Mouse (Mus musculus): ENCODE data around the gene Defb29. TPM values are rescaled to one million over a fixed set of nuclear protein-coding genes. Genes with fewer than 3 reads are reported as not detected.

Gene Defb29
- polyA plus RNA-seq, 1 experiment from 2014 or later = not detected

DNA sequence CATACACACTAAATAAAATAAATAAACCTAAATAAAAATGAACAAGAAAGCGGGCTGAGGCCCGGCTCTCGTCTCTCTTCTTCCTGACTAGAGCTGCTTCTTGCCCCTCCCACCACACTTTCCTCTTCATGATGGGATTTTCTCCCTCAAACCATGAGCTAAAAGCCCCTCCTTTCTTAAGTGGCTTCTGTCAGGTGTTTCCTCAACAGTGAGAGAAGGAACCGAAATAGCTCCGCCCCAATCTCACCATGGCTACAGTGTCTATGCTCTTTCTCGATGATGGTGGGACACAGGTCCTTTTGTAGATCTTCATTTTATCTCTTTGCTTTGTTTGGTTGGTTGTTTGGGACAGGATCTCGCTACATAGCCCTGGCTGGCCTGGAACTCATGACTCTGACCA, 16.8 kb upstream of the Defb29 start:
- no peaks in the 10 kb centered on the region for H3K9me3 ChIP-seq (replicated peaks)
- H3K4me1 ChIP-seq (replicated peaks) = no peaks in the 10 kb centered on the region
- no peak overlapping the region for H3K27ac ChIP-seq
- H3K27me3 ChIP-seq = 0 out of 2 replicates have a peak, but pooled peaks cover 3% of the 10 kb centered on the region
- DNase-seq = no peak
- ATAC-seq (ENCODE audit: low read depth) = no peak
- H3K4me3 ChIP-seq (replicated peaks) = no peak overlapping the region
- 60% methylated on average over 7 of the region's 7 CpGs for WGBS (ENCODE audit: insufficient replicate concordance)
- H3K36me3 ChIP-seq = no peaks in the 10 kb centered on the region
- no peak overlapping the region for H3K4me2 ChIP-seq
- H3K9ac ChIP-seq = no peak overlapping the region

DNA sequence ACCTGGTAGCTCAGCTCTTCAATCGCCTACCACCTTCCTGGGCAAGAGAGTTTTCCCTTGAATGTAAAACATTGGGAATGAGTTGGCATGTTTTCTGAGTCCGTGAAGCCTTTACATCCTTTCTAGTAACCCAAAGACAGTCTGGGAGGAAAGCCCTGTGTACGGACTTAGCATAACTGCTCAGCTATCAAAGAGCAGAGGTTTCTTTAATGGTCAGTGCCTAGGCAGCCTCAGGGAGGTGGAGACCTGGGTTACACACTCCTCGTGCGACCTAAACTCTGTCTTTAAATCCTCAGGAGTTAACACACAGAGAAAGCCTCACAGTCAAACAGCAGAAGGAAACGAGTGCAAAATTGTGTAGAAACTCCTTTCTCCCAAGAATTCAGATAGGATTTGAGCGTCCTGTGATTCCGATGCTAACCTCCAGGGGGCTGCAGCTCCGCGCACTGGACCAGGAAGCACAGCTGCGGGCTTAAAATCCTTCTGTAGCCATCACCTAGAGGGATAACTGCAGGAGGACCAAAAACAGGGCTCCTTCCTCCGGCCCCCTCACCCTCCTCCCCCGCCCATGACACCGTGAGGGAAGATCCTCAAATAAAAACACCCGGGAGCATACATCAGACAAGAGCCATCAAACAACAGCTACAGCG, 14.0 kb upstream of the Defb29 start:
- DNase-seq (peak; percentile 3), ATAC-seq (ENCODE audit: low read depth) (no peak)
- Histone ChIP-seq H3K9me3 (replicated peaks) (no peaks in the 10 kb centered on the region), H3K36me3 (no peaks in the 10 kb centered on the region), H3K4me1 (replicated peaks) (no peaks in the 10 kb centered on the region), H3K4me2 (no peak overlapping the region), H3K9ac (no peak overlapping the region), H3K4me3 (replicated peaks) (no peak overlapping the region), H3K27me3 (0 out of 2 replicates have a peak, but pooled peaks cover 3% of the 10 kb centered on the region), H3K27ac (no peak overlapping the region)
- 13% methylated on average over 16 of the region's 16 CpGs for WGBS (ENCODE audit: insufficient replicate concordance)

DNA sequence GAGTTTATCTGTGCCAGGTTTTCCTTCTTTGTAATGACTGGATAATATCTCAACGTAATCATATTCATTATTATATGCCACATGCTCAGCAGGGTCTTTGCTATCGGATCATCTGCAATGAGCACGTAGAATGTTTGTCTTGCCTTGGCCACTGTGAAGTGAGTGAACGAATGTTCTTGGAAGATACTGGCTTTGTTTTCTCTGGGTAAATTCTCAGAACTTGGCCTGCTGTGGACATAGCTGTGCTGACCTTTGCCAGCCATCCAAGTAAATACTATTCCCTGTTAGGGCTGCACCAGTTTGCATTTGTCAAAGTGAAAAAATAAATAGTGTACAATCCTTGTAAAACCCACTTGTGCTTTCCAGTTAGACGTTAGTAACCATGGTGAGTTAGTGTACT, 8.2 kb upstream of the Defb29 start:
- H3K4me3 ChIP-seq (replicated peaks) = no peak overlapping the region
- H3K4me2 ChIP-seq = no peak overlapping the region
- H3K27me3 ChIP-seq = 0 out of 2 replicates have a peak, but pooled peaks cover 3% of the 10 kb centered on the region
- 58% methylated on average over 5 of the region's 5 CpGs for WGBS (ENCODE audit: insufficient replicate concordance)
- no peak for ATAC-seq (ENCODE audit: low read depth)
- H3K27ac ChIP-seq = no peak overlapping the region
- H3K9me3 ChIP-seq (replicated peaks) = no peaks in the 10 kb centered on the region
- H3K9ac ChIP-seq = no peak overlapping the region
- no peaks in the 10 kb centered on the region for H3K4me1 ChIP-seq (replicated peaks)
- DNase-seq = no peak
- no peaks in the 10 kb centered on the region for H3K36me3 ChIP-seq

DNA sequence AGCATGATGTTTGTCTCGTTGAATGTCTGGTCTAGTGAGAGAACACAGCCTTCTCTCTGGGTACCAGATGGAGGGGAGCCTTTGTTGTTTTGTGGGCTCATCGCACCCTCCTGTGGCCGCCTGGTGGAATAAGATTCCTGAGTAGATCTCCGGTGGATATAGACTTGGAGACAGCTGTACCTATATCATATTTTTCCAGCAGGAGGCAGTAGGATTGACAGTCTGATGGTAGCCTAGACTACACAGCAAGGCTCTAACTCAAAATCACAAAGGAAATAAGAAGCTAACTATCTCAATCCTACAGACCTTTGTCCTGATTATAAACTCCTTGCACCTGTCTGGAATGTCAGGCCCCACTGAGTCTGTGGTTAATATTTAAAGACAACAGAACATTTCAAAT, 4.8 kb upstream of the Defb29 start:
- Histone ChIP-seq H3K27ac (no peak overlapping the region), H3K9me3 (replicated peaks) (no peaks in the 10 kb centered on the region), H3K36me3 (no peaks in the 10 kb centered on the region), H3K4me3 (replicated peaks) (no peak overlapping the region), H3K4me2 (no peak overlapping the region), H3K9ac (no peak overlapping the region), H3K4me1 (replicated peaks) (no peaks in the 10 kb centered on the region), H3K27me3 (no peaks in the 10 kb centered on the region)
- 30% methylated on average over 4 of the region's 4 CpGs for WGBS (ENCODE audit: insufficient replicate concordance)
- ATAC-seq (ENCODE audit: low read depth) (no peak), DNase-seq (no peak)

DNA sequence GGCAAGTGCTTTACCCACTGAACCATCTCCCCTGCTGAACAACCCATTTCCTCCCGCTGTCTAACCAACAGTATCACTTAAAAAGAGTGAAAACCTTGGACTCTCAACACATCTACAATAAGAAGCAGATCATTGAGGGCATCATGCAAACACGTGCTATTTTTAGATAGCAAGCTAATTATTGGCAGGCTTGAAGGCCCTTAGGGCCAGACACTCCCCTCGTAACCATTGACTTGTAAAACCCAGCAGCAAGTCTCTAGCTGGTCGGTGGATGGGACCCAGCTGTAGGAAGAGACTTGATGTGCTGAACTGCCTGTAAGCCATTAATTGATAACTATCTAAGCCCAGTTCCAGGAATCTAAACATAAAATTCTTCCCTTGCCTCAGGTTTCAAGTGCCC, 3.6 kb upstream of the Defb29 start:
- DNase-seq = no peak
- no peaks in the 10 kb centered on the region for H3K9me3 ChIP-seq (replicated peaks)
- H3K9ac ChIP-seq = no peak overlapping the region
- no peak for ATAC-seq (ENCODE audit: low read depth)
- H3K4me1 ChIP-seq (replicated peaks) = no peaks in the 10 kb centered on the region
- no peaks in the 10 kb centered on the region for H3K36me3 ChIP-seq
- H3K4me2 ChIP-seq = no peak overlapping the region
- H3K4me3 ChIP-seq (replicated peaks) = no peak overlapping the region
- H3K27me3 ChIP-seq = no peaks in the 10 kb centered on the region
- H3K27ac ChIP-seq = no peak overlapping the region
- 66% methylated on average over 4 of the region's 4 CpGs for WGBS (ENCODE audit: insufficient replicate concordance)

DNA sequence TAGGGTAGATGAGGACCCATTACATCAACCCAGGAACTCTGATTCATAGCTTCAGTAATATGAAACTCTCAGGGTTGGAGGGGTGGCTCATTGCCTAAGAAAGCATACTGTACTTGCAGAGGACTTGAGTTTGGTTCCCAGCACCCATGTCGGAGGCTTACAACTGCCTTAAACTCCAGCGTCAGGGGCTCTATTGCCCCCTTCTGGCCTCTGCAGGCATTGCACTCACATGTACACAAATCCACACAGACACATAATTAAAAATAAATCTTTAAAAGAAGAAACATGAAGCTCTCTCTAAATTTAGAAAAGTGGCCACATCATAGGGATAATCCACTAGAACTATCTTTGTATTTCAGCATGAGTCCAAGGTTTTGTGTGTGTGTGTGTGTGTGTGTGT, 3.0 kb upstream of the Defb29 start:
- no peaks in the 10 kb centered on the region for H3K9me3 ChIP-seq (replicated peaks)
- DNase-seq (no peak), ATAC-seq (ENCODE audit: low read depth) (no peak)
- WGBS (ENCODE audit: insufficient replicate concordance) = 54% methylated on average over 2 of the region's 2 CpGs
- no peaks in the 10 kb centered on the region for H3K36me3 ChIP-seq
- H3K27ac ChIP-seq = no peak overlapping the region
- no peaks in the 10 kb centered on the region for H3K4me1 ChIP-seq (replicated peaks)
- H3K27me3 ChIP-seq = no peaks in the 10 kb centered on the region
- no peak overlapping the region for H3K4me3 ChIP-seq (replicated peaks)
- H3K9ac ChIP-seq = no peak overlapping the region
- H3K4me2 ChIP-seq = no peak overlapping the region

DNA sequence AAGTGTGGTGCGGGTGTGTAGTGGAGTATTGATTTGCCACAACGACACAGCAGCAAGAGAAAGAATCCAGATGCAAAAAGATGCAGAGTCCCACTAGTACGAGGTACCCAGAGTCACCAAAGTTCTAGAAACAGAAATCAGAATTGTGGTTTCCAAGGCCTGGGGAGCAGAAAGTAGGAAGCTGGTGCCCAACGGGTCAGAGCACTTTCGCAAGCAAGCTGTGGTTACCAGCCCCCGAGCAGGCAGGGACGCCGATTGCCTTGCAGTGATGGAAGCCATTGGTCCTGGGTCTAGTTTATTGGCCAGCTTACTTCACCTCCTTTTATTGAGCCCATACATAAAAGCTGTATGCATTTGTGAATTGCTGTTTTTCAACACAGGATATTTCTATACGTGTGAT, 2.1 kb upstream of the Defb29 start:
- no peak overlapping the region for H3K27ac ChIP-seq
- no peak for DNase-seq
- no peak overlapping the region for H3K9ac ChIP-seq
- no peaks in the 10 kb centered on the region for H3K27me3 ChIP-seq
- no peaks in the 10 kb centered on the region for H3K36me3 ChIP-seq
- H3K9me3 ChIP-seq (replicated peaks) = no peaks in the 10 kb centered on the region
- no peak overlapping the region for H3K4me2 ChIP-seq
- 42% methylated on average over 9 of the region's 9 CpGs for WGBS (ENCODE audit: insufficient replicate concordance)
- ATAC-seq (ENCODE audit: low read depth) = no peak
- H3K4me3 ChIP-seq (replicated peaks) = no peak overlapping the region
- no peaks in the 10 kb centered on the region for H3K4me1 ChIP-seq (replicated peaks)

DNA sequence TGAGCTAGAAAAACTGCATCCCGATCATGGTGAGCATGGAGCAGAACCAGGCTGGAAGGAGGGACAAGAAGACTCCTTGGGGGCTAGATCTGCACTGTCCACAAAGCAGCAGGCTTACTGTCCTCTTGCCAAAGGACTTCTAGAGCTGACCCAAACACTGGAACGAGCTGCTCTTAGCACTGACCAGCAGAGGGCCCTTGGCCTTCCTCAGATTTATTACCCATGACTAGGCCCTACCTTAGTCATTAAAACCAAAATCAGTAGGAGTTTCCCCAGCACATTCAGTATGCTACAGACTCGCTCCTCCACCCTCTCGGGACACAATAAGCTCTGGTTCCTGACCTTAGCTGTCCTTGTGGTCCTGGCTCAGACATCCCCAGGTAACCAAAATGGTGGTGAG, 21.9 kb downstream of the Defb29 start, which contains the start of gene Defb28:
Defb28 (plus strand) TSS at position 275 of the 400 bp plus-strand sequence.
- ATAC-seq (ENCODE audit: low read depth) = no peak
- WGBS (ENCODE audit: insufficient replicate concordance) = 55% methylated on average over 4 of the region's 4 CpGs
- DNase-seq = no peak

DNA sequence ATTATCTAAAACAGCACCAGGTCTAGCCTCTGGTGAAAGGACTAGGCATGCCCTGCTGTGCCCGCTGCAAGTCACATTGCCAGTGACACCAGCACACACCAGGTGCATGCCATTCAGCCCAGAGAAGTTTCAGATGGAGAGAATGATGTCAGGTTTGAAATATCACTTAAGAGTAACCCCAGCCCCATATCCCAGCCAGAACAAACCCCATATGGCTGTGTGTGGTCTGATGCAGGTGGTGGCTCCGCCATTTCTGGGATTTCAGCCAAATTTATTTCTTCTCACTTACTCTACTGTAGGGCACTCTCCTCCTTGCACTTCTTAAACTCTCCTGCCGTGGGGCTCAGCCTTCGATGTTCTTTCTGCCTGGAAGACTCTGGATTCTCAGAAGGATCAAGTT, 23.8 kb downstream of the Defb29 start:
- no peaks in the 10 kb centered on the region for H3K4me1 ChIP-seq (replicated peaks)
- H3K27ac ChIP-seq = no peak overlapping the region
- no peak overlapping the region for H3K4me3 ChIP-seq (replicated peaks)
- H3K9me3 ChIP-seq (replicated peaks) = no peaks in the 10 kb centered on the region
- H3K9ac ChIP-seq = no peak overlapping the region
- H3K36me3 ChIP-seq = no peaks in the 10 kb centered on the region
- DNase-seq (no peak), ATAC-seq (ENCODE audit: low read depth) (no peak)
- no peak overlapping the region for H3K4me2 ChIP-seq
- H3K27me3 ChIP-seq = no peaks in the 10 kb centered on the region
- WGBS (ENCODE audit: insufficient replicate concordance) = 71% methylated on average over 4 of the region's 4 CpGs

More for the DNA sequence above, 21.9 kb downstream of the Defb29 start, which contains the start of gene Defb28:
- H3K36me3 ChIP-seq = no peaks in the 10 kb centered on the region
- no peaks in the 10 kb centered on the region for H3K27me3 ChIP-seq
- H3K27ac ChIP-seq = no peak within 1 kb of the TSS
- H3K4me1 ChIP-seq (replicated peaks) = no peaks in the 10 kb centered on the region
- H3K4me3 ChIP-seq (replicated peaks) = no peak within 1 kb of the TSS
- H3K9me3 ChIP-seq (replicated peaks) = no peaks in the 10 kb centered on the region
- H3K9ac ChIP-seq = no peak within 1 kb of the TSS
- H3K4me2 ChIP-seq = no peak within 1 kb of the TSS

DNA sequence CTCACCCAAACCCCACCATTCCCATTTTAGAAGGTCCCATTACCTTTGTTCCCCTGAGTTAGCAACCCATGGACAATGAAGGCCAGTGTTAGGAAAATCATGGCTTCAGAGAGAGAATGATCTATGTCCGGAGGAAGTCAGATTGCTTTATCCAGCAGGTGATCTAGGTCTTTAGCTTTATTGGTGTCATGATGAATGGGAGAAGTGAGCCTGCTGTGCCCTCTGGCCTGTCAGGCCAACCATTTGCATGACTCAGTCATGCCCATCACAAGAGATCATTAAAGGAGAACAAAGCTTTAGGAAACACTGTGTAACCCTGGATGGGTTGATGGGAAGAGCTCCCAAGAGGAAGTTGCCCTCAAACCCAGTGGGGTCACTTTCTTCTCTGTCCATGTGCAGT, 28.3 kb downstream of the Defb29 start, which contains the start of gene Defb26:
Defb26 (minus strand) TSS at position 101 of the 400 bp plus-strand sequence.
- no peak for ATAC-seq (ENCODE audit: low read depth)

DNA sequence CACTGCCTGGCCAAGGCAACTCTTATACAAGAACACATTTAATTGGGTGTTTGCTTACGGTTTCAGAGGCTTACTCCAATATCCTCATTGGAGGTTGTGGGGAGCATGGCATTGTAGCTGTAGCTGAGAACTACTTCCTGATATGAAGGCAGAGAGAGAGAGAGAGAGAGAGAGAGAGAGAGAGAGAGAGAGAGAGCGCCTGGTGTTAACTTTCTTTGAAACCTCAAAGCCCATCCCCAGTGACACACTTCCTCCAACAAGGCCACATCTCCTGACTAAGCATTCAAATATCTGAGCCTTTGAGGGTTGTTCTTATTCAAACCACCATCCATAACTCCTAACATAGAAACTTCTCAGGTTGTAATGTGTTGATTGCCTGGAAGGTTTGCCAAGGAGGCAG, 35.9 kb downstream of the Defb29 start:
- Histone ChIP-seq H3K4me2 (no peak overlapping the region), H3K4me1 (replicated peaks) (no peaks in the 10 kb centered on the region), H3K9ac (no peak overlapping the region), H3K9me3 (replicated peaks) (no peaks in the 10 kb centered on the region), H3K4me3 (replicated peaks) (no peak overlapping the region), H3K27ac (no peak overlapping the region), H3K27me3 (no peaks in the 10 kb centered on the region), H3K36me3 (no peaks in the 10 kb centered on the region)
- WGBS (ENCODE audit: insufficient replicate concordance) = 39% methylated on average over 2 of the region's 2 CpGs
- no peak for ATAC-seq (ENCODE audit: low read depth)
- DNase-seq = no peak

More for the DNA sequence above, 28.3 kb downstream of the Defb29 start, which contains the start of gene Defb26:
- 73% methylated on average over 1 of the region's 1 CpGs for WGBS (ENCODE audit: insufficient replicate concordance)
- Histone ChIP-seq H3K4me2 (no peak within 1 kb of the TSS), H3K27me3 (no peaks in the 10 kb centered on the region), H3K4me3 (replicated peaks) (no peak within 1 kb of the TSS), H3K9me3 (replicated peaks) (no peaks in the 10 kb centered on the region), H3K36me3 (no peaks in the 10 kb centered on the region), H3K9ac (no peak within 1 kb of the TSS), H3K4me1 (replicated peaks) (no peaks in the 10 kb centered on the region), H3K27ac (no peak within 1 kb of the TSS)
- no peak for DNase-seq

DNA sequence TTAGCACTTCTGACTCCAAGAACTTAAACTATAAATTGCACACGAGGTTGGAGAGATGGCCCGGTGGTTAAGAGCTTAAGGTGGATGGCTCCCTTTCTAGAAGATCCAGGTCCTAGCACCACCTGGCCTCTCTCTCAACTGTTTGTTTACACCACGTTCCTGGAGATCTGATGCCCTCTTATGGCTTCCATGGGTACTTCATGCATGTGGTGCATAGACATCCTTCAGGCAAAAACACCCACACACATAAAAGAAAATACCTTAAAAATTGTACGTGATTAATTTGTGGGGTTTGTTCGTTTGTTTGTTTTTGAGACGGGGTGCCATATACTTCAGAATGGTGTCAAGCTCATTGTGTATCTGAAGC, 39.1 kb downstream of the Defb29 start:
- no peak for DNase-seq
- WGBS (ENCODE audit: insufficient replicate concordance) = 55% methylated on average over 6 of the region's 6 CpGs
- Histone ChIP-seq H3K27ac (no peak overlapping the region), H3K4me3 (replicated peaks) (no peak overlapping the region), H3K4me2 (no peak overlapping the region), H3K36me3 (no peaks in the 10 kb centered on the region), H3K4me1 (replicated peaks) (no peaks in the 10 kb centered on the region), H3K9me3 (replicated peaks) (no peaks in the 10 kb centered on the region), H3K27me3 (no peaks in the 10 kb centered on the region), H3K9ac (no peak overlapping the region)
- no peak for ATAC-seq (ENCODE audit: low read depth)
